Mouse (Mus musculus): ENCODE results near the gene Snx20.

Gene Snx20

DNA sequence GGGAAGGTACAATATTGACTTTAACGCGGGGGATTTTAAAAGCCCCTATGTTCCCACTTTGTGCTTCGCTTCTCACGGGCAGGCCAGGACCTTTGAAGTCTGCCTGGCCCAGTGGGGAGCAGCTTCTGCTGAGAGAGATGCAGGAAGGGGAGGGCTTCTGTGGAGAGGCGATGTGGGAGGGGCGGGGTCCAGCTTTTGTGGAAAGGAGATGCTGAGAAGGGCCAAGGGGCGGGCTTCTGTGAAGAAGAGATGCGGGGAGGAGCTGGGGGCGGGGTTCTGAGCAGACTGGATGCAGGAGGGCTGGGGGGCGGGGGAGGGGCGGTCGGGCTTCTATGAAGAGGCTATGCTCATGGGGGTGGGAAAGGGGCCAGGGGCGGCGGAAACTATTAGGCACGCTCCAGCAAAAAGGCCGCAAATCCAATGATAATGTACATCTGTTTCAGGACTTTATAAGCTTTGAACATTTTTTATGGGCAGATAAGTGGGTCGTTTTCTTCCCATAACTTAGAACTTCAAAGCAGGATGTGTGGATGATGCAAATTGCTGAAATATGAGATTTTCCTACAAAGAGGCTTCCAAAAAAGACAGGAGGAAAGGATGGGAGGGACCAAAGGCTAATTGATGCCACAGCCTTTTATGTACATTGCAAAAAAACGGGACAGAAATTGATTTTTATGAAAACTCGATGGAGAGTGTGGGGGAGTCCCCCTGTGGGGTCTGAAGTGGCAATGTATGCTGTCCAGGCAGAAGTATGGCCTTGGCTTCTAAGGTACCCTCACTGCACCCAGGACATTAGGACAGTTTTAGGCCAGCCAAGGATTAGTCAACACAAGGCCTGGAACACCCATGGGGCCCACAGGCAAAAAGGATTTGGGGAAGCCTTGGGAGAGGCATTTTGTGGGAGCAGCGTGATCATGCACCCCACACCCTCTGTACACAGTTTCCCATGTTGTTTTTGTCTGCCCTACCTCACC is 31.6 kb downstream of the Snx20 start:
- DNase-seq = no peak

DNA sequence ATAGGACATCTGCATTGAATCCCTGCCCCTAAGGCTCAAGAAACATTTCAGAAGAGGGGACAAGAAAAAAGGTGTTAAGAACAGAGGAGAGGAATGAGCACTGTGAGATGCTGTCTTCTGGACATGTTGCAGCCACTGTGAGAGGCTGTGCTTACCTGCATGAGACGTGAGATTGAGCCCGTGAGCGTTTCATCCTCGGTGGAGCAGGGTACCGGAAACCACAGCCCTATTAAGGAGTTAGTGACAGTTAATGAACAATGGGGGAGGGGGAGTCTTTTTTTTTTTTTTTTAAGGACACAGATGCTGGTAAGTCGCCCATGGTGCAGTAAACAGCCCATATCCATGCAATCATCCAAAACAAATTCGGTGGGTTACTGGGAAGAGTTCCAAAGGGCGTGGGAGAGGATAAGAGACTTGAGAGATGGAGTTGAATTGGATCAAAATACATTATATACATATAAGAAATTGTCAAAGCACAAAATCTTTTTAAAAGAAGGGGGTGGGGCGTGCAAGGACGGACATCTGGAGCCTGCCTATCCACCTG is 32.4 kb downstream of the Snx20 start:
- no peak for DNase-seq

DNA sequence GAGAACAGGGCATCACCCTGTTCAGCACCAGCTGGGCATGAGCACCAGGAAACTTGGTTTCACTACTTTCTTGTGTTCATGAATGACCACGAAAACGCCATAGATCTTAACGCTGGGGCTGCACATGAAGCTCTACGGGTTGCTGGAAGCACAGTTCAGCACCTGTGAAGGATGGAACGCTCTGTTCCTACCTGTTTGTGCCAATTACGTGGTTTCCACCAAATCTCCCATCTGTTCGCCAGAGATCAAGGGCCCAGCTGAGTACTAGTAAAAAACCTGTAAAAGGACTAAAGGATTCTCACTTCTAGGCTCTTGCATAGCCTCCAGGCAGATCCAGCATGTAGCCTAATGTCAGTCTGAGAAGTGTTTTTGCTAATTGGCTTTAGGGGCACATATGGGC is 36.4 kb downstream of the Snx20 start:
- DNase-seq = no peak

DNA sequence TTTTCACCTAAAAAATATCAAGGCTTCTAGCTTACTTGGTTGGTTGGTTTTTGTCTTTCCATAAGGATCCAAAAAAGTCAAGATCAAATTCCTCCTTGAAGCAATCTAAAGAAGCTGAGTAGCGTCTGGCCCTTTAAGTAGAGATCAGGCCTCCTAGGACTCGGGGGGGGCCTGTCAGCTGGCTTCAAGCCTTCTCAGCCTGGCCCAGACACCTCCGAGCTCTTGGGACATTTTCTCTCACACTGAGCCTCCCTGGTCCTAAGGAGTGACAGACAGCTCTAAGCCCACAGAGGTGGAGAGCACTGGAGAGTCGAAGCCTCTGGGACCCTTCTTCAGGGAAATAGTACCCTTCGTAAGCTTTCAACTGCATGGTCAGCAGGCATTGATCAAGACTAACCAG is 37.4 kb downstream of the Snx20 start:
- no peak for DNase-seq

DNA sequence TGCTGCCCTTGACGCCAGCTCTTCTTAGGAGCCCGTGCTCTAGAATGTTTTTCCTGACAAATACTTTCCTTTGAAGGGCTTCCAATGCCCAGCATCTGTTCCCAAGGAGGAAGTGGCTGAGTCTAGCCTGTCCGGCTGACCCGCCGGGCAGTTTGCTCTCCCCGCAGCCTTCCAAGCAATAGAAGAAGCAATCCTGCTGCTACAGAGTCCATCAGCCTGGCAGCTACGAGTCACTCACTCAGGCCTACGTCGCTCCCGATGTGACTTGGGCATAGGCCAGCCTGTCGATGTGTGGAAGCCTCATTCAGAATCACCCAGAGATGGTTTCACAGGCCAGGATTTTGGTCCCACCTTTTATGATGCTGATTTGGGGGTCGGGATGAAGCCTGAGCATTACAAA is 39.9 kb downstream of the Snx20 start:
- no peak for DNase-seq

DNA sequence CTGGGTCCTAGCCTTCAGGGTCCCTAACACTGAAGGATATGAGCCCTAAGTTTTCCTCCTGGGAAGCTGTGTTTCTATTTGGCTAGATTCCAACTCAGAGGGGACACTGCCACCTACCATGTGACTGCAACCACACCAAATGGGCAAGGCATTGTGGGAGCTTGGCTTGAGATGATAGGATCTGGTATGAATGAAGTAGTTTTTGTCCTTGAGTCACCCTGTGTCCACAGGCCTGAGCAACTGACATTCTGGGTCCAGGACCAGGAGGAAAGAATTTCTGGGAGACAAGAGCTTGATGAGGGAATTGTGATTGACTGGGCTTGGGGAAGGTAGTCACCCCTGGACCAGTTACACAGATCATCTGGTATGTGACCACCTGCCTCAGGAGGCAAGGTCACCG is 42.0 kb downstream of the Snx20 start:
- DNase-seq = no peak

DNA sequence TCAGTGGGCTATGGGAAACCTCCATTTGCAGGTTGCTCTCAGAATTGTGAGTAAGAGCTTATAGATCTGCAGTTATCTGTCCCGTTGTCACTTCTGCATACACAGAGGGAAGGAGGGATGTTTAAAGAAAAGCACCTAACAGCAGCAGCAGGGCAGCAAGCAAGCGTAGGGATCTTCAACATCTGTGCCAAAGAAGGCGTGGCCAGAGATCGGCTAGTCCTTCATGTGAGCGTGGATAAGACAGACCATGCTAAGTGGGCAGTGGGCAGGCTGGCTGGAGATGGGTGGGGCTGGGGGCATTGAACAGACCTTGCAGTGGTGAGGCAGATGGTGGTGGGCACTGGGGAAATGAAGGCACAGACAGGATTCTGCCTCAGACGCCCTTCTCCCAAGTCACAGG is 45.7 kb downstream of the Snx20 start:
- DNase-seq = no peak

DNA sequence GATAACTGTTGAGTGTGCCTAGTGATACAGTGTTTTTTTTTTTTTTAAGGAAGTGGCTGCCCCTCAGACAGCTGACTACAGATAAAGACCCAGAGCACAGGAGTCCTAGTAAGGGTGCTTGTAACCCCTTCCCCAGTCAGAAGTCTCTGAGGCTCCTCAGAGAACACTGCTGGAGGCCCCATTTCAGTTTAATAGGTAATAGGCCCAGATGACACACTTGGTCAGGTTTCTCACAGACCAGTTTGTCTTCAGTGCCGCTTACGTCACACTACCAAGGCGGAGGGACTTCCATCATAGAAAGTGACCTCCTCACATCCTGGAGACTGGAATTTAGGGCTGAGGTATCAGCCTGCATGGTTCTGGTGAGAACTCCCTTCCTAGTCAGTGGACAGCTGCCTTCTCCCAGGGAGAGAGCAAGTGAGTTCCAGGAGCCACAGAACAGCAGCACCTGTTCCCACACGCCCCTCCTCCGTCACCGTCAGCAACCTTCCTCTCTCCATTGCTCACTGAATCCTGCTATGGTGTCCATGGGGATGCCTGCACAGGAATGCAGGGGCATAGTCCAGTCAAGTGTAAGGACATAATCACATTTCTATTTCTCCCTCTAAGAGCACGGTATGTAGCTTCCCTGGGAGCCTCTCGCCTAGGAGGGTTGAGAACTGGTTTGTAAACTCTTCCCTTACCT is 47.6 kb downstream of the Snx20 start:
- DNase-seq = no peak

DNA sequence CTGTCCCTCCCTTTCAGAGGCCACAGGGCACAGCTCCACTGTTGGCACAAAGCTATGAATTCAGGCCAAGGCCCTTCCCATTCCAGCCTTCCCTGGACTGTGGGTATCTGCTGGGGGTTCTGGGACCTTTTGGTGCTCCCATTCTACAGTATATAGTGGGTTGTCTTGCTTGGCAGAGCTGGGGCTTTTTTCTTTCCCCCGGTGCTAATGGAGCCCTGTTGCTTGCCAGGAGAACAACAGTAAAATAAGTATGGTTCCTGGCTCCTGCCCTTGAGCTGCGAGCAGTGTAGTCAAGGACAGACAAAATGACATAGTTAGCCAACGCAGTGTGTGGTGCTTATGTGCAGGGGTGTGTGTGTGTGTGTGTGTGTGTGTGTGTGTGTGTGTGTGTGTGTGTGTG is 52.1 kb downstream of the Snx20 start:
- no peak for DNase-seq

DNA sequence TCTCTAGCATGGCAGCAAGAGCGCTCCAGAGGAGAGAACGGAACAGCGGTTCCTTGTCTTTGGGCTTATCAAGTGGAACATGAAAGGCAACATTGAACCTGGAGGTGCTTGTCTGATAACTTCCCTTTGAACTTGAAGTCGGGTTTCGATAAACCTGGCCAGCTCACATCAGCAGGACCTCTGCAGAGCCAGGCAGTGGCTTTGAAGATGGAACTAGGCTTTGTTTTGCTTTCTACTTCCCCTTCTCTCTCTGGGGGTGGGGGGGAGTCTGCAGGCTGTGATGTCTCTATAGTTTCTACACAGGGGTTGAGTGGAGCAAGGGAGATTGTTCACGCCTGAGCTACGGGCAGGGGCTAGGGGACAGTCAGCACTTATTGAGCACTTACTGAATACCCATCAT is 55.1 kb downstream of the Snx20 start:
- peak in 1 of 2 experiments; percentile 20 for DNase-seq

DNA sequence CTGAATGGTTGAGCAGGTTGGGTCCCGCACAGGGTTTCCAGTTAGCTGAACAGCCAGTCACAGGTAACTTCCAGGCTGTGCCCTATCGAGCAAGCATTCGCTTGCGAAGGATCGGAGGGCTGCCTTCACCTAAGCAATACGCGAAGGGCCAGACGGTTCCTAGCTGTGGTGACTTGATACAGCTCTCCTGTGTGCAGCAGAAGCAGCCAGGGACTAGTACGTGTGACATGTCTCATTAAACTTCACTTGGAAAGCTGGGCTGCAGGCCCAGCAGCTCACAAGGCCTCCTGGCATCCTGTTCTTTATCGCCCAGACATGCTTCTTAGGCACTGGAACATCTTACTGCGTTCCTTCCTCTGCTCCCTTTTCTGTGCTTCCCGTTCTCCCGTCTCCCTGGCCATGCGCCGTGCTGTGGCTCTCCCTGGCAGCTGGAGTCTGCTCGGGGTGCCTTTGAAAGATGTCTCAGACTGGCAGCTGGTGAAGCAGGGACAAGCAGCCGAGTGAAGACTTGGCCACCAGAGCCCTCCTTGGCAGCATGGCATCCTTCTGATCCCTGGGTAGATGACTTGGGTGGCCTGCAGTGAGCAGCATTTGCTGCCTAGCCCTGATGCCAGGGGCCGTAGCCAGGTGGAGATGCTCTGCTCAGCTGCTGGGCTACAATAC is 56.1 kb downstream of the Snx20 start:
- DNase-seq = no peak

DNA sequence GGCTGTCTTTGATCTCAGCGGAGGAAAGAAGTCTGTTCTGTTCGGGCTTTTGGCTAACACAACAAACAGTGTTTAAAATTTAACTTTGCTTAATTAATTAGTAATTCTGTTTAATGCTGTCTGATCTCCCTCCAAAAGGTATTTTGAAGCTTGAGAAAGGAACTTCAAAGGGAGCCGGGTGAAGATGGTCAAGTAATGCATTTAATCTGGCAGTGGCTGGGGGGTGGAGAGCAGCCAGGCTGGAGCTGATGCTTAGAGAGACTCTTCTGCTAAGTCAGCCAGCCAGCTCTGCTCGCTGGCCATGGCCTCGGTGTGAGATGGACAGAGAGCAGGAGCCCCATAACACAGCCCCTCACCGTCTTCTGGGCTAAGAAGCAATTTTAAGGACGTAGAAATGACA is 56.7 kb downstream of the Snx20 start:
- DNase-seq = no peak

DNA sequence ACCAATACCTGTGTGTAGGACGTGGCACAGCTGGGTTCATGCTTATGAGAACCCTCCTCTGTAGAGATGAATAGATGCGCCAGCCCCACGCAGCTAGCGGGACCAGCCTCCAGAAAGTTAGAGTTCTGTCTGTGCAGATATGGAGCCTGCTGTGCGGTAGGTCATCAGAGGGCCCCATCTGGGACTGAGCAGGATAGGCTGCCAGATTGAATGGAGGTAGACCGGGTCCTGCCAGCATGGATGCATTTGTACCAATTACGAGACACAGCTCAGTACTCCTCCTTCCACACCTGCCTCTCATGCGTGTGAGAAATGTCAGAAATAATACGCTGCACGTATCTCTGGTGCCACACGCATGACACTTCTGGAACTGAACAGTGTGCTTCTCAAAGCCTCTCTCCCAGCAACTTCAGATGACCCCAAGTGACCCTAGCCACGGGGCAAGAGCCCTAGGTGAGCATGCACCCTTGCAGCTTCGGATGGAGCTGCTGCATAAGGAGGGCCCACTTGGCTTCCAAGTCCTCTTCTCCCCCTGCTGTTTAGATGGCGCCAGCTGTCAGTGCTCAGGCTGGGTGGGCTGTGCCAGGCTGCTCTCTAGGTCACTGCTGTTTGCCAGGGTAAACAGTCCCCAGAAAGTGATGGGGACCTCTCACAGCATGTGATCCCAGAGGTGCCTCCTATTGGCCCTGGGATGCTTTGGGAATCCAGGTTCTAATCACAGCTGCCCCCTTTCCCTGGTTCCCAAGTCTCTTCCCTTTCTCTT is 57.3 kb downstream of the Snx20 start:
- no peak for DNase-seq

DNA sequence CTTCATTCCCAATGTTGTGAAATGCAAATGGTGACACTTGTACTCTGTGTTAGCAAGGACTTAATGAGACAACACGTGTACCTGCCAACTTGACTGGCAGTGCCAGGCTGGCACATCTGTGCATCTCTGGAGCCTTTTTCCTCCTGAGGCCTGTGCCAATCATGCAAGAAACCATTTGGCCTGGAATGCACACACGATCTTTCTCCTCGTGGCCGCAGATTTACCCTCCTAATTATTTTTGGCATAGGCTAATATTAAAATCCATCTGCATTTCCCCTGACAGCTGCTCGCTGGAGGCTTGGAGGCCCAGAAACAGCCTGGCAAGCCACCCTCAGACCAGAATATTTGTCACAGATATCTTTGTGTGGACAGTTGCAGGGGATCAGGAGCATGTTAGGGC is 58.3 kb downstream of the Snx20 start:
- DNase-seq = no peak
